Mouse (Mus musculus): ENCODE measurements around the gene Trpm1. TPM values are rescaled to one million over a fixed set of nuclear protein-coding genes. Genes with fewer than 3 reads are reported as not detected.

The Trpm1 gene
- total and polyA plus RNA-seq, 3 experiments: 5.9 to 10.7 (median 6.1) TPM

- Histone ChIP-seq H3K4me1 (ENCODE audit: control insufficient read depth in 1 of 2, insufficient read depth in 2 of 2) (peaks cover 15 to 30% of the 10 kb centered on the region in 2 experiments), H3K27ac (ENCODE audit: insufficient read depth, low read depth) (no peak overlapping the region), H3K9me3 (replicated peaks; ENCODE audit: low read length) (no peaks in the 10 kb centered on the region), H3K9ac (ENCODE audit: insufficient read depth, low read depth) (no peak overlapping the region), H3K79me2 (replicated peaks; ENCODE audit: control insufficient read depth, extremely low read depth, insufficient read depth, poor library complexity, severe bottlenecking) (no peaks in the 10 kb centered on the region), H3K4me2 (ENCODE audit: insufficient read depth, low read depth, poor library complexity, severe bottlenecking) (no peak overlapping the region), H3K4me3 (replicated peaks in 1 of 3; ENCODE audit: low read depth in 2 of 3, low read length in 2 of 3, poor library complexity in 1 of 3) (no peak overlapping the region), H3K36me3 (replicated peaks in 1 of 2; ENCODE audit: control insufficient read depth in 1 of 2, insufficient read depth in 1 of 2, low read length in 1 of 2) (no peaks in the 10 kb centered on the region), H3K27me3 (replicated peaks) (no peaks in the 10 kb centered on the region)
- no peak for DNase-seq (ENCODE audit: extremely low read depth)
- in situ Hi-C loops (cut with MboI; ENCODE audit: low pct_ligation_motif_present, low pct_unique_long_range_greater_than_20kb, low sequenced_read_pairs): no loop called here
- TF ChIP-seq USF1 (IDR thresholded peaks at IDR 0.05; ENCODE audit: low read depth, low read length) (no peak), MAFK (IDR thresholded peaks at IDR 0.05; ENCODE audit: insufficient replicate concordance, low read length) (no peak), KAT2A (IDR thresholded peaks at IDR 0.05; ENCODE audit: insufficient replicate concordance, low read length) (no peak), HCFC1 (IDR thresholded peaks at IDR 0.05; ENCODE audit: low read depth, low read length) (no peak), JUND (conservative IDR thresholded peaks at IDR 0.05; ENCODE audit: low read depth, low read length) (no peak), SIN3A (IDR thresholded peaks at IDR 0.05; ENCODE audit: low read length) (no peak), GABPA (IDR thresholded peaks at IDR 0.05; ENCODE audit: insufficient replicate concordance, low read depth, low read length) (no peak), ETS1 (conservative IDR thresholded peaks at IDR 0.05; ENCODE audit: low read depth, low read length) (no peak), UBTF (IDR thresholded peaks at IDR 0.05; ENCODE audit: low read depth, low read length) (no peak), TCF12 (IDR thresholded peaks at IDR 0.05; ENCODE audit: low read depth, low read length) (no peak), POLR2AphosphoS2 (IDR thresholded peaks at IDR 0.05; ENCODE audit: low read depth, low read length) (no peak), MAZ (IDR thresholded peaks at IDR 0.05; ENCODE audit: low read depth, low read length) (no peak), NRF1 (IDR thresholded peaks at IDR 0.05; ENCODE audit: low read depth, low read length) (no peak), E2F4 (IDR thresholded peaks at IDR 0.05; ENCODE audit: insufficient replicate concordance, low read depth, low read length) (no peak)
- dilution Hi-C loops (cut with MboI; ENCODE audit: extremely low pct_ligation_motif_present, extremely low pct_unique_long_range_greater_than_20kb, low sequenced_read_pairs): no loop called here
These were observed 59.2 kb downstream of the Trpm1 start for GRCm38 (mm10) chr7:64212870-64213269.

DNA sequence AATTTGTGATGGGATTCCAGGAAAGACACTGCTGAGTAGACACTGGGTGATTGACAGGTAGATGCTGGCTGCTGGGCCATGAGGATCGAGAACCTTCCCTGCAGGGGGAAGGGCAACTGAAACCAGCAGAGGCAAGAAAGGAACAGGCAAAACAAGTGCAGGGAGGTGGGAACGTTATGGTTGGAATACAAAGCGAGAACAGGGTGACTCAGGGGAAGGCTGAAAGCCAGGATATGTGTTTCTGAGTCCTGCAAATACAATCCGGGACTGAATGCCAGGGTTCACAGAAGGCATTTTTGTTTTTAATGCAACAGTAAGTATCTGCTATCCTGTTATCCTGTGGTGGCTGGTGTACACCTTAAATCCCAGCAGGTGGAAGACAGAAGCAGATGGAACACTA is 60.4 kb downstream of the Trpm1 start:
- no peak overlapping the region for H3K27ac ChIP-seq (ENCODE audit: insufficient read depth, low read depth)
- H3K4me3 ChIP-seq (replicated peaks in 1 of 3; ENCODE audit: low read depth in 2 of 3, low read length in 2 of 3, poor library complexity in 1 of 3): no peak overlapping the region
- no peak for DNase-seq (ENCODE audit: extremely low read depth)
- no peak overlapping the region for H3K9ac ChIP-seq (ENCODE audit: insufficient read depth, low read depth)
- TF ChIP-seq POLR2A (IDR thresholded peaks at IDR 0.05; ENCODE audit: low read depth, low read length): no peak
- no peak for TF ChIP-seq MEF2A (IDR thresholded peaks at IDR 0.05; ENCODE audit: borderline replicate concordance, low read depth, low read length)
- TF ChIP-seq ZKSCAN1 (IDR thresholded peaks at IDR 0.05; ENCODE audit: borderline replicate concordance, low read depth, low read length): no peak
- TF ChIP-seq RAD21 (IDR thresholded peaks at IDR 0.05; ENCODE audit: low read depth, low read length): no peak
- no peak for TF ChIP-seq MXI1 (IDR thresholded peaks at IDR 0.05; ENCODE audit: low read depth, low read length)
- no peak for TF ChIP-seq HCFC1 (IDR thresholded peaks at IDR 0.05; ENCODE audit: low read depth, low read length)
- TF ChIP-seq UBTF (IDR thresholded peaks at IDR 0.05; ENCODE audit: low read depth, low read length): no peak
- TF ChIP-seq SIN3A (IDR thresholded peaks at IDR 0.05; ENCODE audit: low read length): no peak
- TF ChIP-seq MAZ (IDR thresholded peaks at IDR 0.05; ENCODE audit: low read depth, low read length): no peak
- no peak for TF ChIP-seq ETS1 (conservative IDR thresholded peaks at IDR 0.05; ENCODE audit: low read depth, low read length)
- in situ Hi-C loops (cut with MboI; ENCODE audit: low pct_ligation_motif_present, low pct_unique_long_range_greater_than_20kb, low sequenced_read_pairs) (no loop called here), dilution Hi-C loops (cut with MboI; ENCODE audit: extremely low pct_ligation_motif_present, extremely low pct_unique_long_range_greater_than_20kb, low sequenced_read_pairs) (no loop called here)
- no peaks in the 10 kb centered on the region for H3K9me3 ChIP-seq (replicated peaks; ENCODE audit: low read length)
- peaks cover 16 to 31% of the 10 kb centered on the region in 2 experiments for H3K4me1 ChIP-seq (ENCODE audit: control insufficient read depth in 1 of 2, insufficient read depth in 2 of 2)
- H3K27me3 ChIP-seq (replicated peaks): no peaks in the 10 kb centered on the region
- no peak overlapping the region for H3K4me2 ChIP-seq (ENCODE audit: insufficient read depth, low read depth, poor library complexity, severe bottlenecking)
- H3K79me2 ChIP-seq (replicated peaks; ENCODE audit: control insufficient read depth, extremely low read depth, insufficient read depth, poor library complexity, severe bottlenecking): no peaks in the 10 kb centered on the region
- H3K36me3 ChIP-seq (replicated peaks in 1 of 2; ENCODE audit: control insufficient read depth in 1 of 2, insufficient read depth in 1 of 2, low read length in 1 of 2): no peaks in the 10 kb centered on the region

Measured in CH12.LX (cell line).